Mouse (Mus musculus): Measurements from ENCODE around the gene Resf1. TPM values are rescaled to one million over a fixed set of nuclear protein-coding genes. Genes with fewer than 3 reads are reported as not detected.

The Resf1 gene
- 100 to 1,000 TPM; 115 to 147 TPM for total RNA-seq (2023)

DNA sequence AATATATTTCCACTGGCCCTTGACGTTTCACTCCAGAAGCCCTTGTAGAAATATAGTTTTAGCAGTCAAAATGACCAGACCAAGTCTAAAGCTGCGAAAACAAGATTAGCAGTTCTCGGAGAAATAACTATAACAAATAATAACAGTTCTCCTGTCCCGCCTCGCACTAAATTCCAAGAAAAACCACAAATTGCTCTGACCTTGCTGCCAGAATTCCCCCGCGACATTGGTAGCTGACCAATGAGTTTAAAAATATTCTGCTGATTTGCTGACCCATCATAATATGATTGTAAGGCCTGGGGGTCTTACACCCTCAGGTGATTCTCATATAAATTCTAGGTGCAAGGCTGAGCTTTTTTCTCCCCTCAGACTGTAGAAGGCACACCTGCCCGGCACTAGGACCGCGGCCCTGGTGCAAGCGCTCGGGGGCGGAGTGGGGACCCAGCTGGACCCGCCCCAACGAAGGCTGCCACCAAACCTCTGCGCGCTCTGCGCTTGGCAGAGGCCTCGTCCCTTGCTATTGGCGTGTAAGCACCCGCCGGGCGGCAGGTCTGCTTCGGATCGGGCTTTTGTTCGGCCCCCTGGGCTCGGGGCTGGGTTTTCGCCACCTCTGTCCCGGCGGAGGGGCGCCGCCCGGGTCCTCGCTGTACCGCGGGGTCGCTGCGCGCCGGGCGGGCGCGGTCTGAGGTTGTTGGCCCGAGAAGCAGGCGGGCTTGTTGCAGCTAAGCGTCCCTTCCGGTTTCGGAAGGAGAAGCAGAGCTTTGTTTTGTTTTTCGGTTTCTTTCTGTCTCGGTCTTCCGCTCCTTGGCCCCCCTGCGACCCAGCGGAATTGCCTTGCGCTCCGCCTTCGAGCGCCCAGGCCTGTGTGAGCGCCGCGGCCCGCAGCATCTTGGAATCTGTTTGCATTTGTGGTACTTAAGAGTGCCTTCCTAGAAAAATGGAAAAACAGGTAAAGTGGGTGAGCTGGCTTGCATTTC, at the start of gene Resf1:
Gene Resf1 (plus strand): TSS at position 459 of the 977 bp plus-strand sequence.

Other genes starting within 250 kb of the Resf1 start
- 1 to 10 TPM; 1.1 to 1.2 TPM for gene Dennd5b, start 207.7 kb upstream of the Resf1 start, total RNA-seq (2023)
- gene Gm10203, start 179.2 kb upstream of the Resf1 start, total RNA-seq (2023) = not detected
- gene Etfbkmt, start 169.6 kb upstream of the Resf1 start, total RNA-seq (2023) = 1 to 10 TPM; 8.3 to 8.9 TPM
- 10 to 100 TPM; 23.3 to 27.8 TPM for gene Amn1, start 120.7 kb upstream of the Resf1 start, total RNA-seq (2023)
- gene Bicd1, start 99.5 kb downstream of the Resf1 start, total RNA-seq (2023) = under 1 TPM in 1 of 2 experiments, not detected in 1; 0.29 TPM

Data from monocyte, adult 59 days (primary cell).